Mouse (Mus musculus) limb, embryonic 14.5 days (tissue): Measurements from ENCODE around the gene D430041D05Rik. TPM values are rescaled to one million over a fixed set of nuclear protein-coding genes. Genes with fewer than 3 reads are reported as not detected.

Experiments used
- ATAC-seq: fragments of 200-750 bp; cut with Nextera tagmentation; 2 replicates; pipeline ENCODE4 v1.8.0; 2017; ENCODE audit warnings: low read depth, moderate number of reproducible peaks, moderate TSS enrichment; ENCODE audit not compliant: low FRiP score
- DNase-seq: peaks from one replicate; pipeline ENCODE4 v3.0.0-alpha.2; 2015; ENCODE audit warnings: low spot score
- H3K27ac ChIP-seq: fragments of 300-500 bp; sonication (generic); replicated peaks from 2 replicates; pipeline ENCODE4 v1.5.1; 2014; ENCODE audit warnings: low read depth, mild to moderate bottlenecking, low read length, moderate library complexity, mixed read lengths
- H3K27me3 ChIP-seq: fragments of 300-500 bp; sonication (generic); 2 replicates; pipeline ENCODE4 v1.6.1; 2014; ENCODE audit warnings: low read length, mixed read lengths; ENCODE audit not compliant: control insufficient read depth, insufficient read depth
- H3K36me3 ChIP-seq: fragments of 300-500 bp; sonication (generic); 2 replicates; pipeline ENCODE4 v1.6.1; 2014; ENCODE audit warnings: mild to moderate bottlenecking, low read length, moderate library complexity, mixed read lengths; ENCODE audit not compliant: control insufficient read depth, insufficient read depth
- H3K4me1 ChIP-seq: fragments of 300-500 bp; sonication (generic); 2 replicates; pipeline ENCODE4 v1.6.1; 2014; ENCODE audit warnings: antibody characterized with exemption, low read length, mixed read lengths; ENCODE audit not compliant: control insufficient read depth, insufficient read depth
- H3K4me2 ChIP-seq: fragments of 300-500 bp; sonication (generic); replicated peaks from 2 replicates; pipeline ENCODE4 v1.6.1; 2014; ENCODE audit warnings: low read depth, mild to moderate bottlenecking, low read length, moderate library complexity; ENCODE audit not compliant: severe bottlenecking
- H3K4me3 ChIP-seq: fragments of 300-500 bp; sonication (generic); replicated peaks from 2 replicates; pipeline ENCODE4 v1.5.1; 2014; ENCODE audit warnings: low read length
- H3K9ac ChIP-seq: fragments of 300-500 bp; sonication (generic); 2 replicates; pipeline ENCODE4 v1.6.1; 2014; ENCODE audit warnings: mild to moderate bottlenecking, low read depth, low read length, moderate library complexity; ENCODE audit not compliant: severe bottlenecking
- H3K9me3 ChIP-seq: fragments of 300-500 bp; sonication (generic); 2 replicates; pipeline ENCODE4 v1.6.1; 2016; ENCODE audit warnings: low read length; ENCODE audit not compliant: control insufficient read depth
- POLR2A ChIP-seq: fragments of 200-500 bp; IDR thresholded peaks from 2 replicates; pipeline ENCODE4 v1.8.0; 2012; ENCODE audit warnings: inconsistent platforms, mild to moderate bottlenecking, moderate library complexity, borderline replicate concordance; ENCODE audit not compliant: insufficient read depth, insufficient read length; ENCODE audit errors: extremely low read depth
- WGBS: fragments of 180-500 bp; shearing (Covaris S2); extraction: QIAGEN DNeasy Blood & Tissue Kit; methylation state at CpG from one replicate; pipeline ENCODE4 v1.1.7; 2014; 5-methylcytosine and 5-hydroxymethylcytosine counted together
- polyA plus RNA-seq, 2 experiments: library from polyadenylated mRNA; depleted of rRNA in 1 of 2; stranded (reverse) in 1 of 2; unstranded in 1 of 2; fragments of >200 nt; fragmentation: Nextera tagmentation in 1 of 2; extraction: Ambion mirVana in 1 of 2; gene quantifications; 2 replicates each; pipeline versions ENCODE4 v1.2.1 to v1.2.3; 2012 to 2014

D430041D05Rik gene
- polyA plus RNA-seq, 2 experiments: 1.1 TPM

GRCm38 (mm10) chr2:104145983-104146382 lies 264.8 kb downstream of the D430041D05Rik start:
- Histone ChIP-seq H3K36me3 (no peaks in the 10 kb centered on the region), H3K27me3 (no peaks in the 10 kb centered on the region), H3K4me3 (no peak overlapping the region), H3K9me3 (no peaks in the 10 kb centered on the region), H3K4me1 (no peaks in the 10 kb centered on the region), H3K9ac (no peak overlapping the region), H3K27ac (no peak overlapping the region), H3K4me2 (no peak overlapping the region)
- no peak for TF ChIP-seq POLR2A
- WGBS: 62% methylated on average over 1 of the region's 1 CpGs
- no peak for DNase-seq
- no peak for ATAC-seq

DNA sequence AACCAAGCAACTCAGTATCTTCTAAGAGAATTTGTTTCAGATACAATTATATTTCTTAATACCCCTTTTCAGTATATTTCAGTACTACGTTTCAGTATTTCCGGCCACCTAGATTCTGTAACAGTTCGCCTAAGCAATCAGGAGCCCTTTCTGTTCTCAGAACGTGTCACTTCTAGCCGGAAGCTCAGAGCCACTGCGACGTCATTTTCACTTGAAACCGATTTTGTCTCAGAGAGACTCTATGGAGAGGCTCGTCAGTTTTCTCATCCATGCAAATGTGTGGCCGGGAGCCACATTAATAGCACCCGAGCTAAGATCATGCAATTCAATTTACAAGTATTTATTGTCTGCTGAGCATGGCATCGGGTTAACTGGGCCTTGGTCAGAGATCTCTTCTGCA lies 266.8 kb downstream of the D430041D05Rik start:
- no peak overlapping the region for H3K27ac ChIP-seq
- H3K36me3 ChIP-seq: no peaks in the 10 kb centered on the region
- DNase-seq (no peak), ATAC-seq (no peak)
- no peaks in the 10 kb centered on the region for H3K27me3 ChIP-seq
- H3K9me3 ChIP-seq: no peaks in the 10 kb centered on the region
- TF ChIP-seq POLR2A: no peak
- no peak overlapping the region for H3K9ac ChIP-seq
- no peaks in the 10 kb centered on the region for H3K4me1 ChIP-seq
- H3K4me3 ChIP-seq: no peak overlapping the region
- H3K4me2 ChIP-seq: no peak overlapping the region
- 86% methylated on average over 12 of the region's 12 CpGs for WGBS

DNA sequence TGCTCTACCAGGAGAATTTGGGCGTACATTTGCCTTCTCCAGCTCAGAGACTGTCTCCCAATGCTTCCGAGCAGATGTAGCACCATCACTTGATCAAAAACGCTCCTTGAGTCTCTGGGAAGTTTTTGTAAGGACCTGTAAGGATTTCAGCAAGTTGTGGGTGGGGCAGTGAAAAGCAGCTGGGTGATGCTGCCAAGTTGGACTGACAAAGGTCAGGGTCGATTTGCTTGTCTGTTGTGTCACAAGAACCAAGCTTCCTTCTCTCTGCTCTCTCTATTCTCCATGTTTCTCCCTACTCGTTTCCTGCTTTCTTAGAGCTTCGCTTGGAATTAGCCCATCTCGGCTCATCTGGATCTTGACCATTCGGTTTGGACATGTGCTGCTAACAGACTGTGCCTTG lies 268.7 kb downstream of the D430041D05Rik start:
- DNase-seq: no peak
- H3K27ac ChIP-seq: no peak overlapping the region
- no peak for ATAC-seq
- no peaks in the 10 kb centered on the region for H3K27me3 ChIP-seq
- H3K4me2 ChIP-seq: no peak overlapping the region
- no peaks in the 10 kb centered on the region for H3K36me3 ChIP-seq
- no peak overlapping the region for H3K4me3 ChIP-seq
- no peak for TF ChIP-seq POLR2A
- H3K9ac ChIP-seq: no peak overlapping the region
- H3K4me1 ChIP-seq: no peaks in the 10 kb centered on the region
- 90% methylated on average over 8 of the region's 8 CpGs for WGBS
- H3K9me3 ChIP-seq: no peaks in the 10 kb centered on the region

DNA sequence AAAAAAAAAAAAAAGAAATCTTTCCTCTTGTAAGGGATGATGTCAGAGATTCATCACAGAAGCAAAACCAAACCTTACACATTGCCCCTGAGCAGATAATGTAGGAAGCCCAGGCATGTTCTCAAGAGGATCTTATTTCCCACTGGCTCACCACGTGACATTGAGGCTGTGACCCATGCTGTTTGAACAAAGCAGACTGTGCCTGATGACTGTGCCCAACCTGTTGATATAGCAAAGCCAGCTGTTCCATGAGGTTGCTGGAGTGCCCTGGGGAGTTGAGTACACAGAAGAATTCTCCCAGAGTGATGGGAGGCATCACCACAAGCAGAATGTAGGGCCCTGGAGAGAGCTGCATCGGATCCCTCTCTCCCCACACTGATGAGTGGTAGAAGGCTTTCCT lies 274.9 kb downstream of the D430041D05Rik start:
- no peak overlapping the region for H3K4me3 ChIP-seq
- TF ChIP-seq POLR2A: no peak
- 67% methylated on average over 2 of the region's 2 CpGs for WGBS
- DNase-seq (no peak), ATAC-seq (no peak)
- H3K36me3 ChIP-seq: no peaks in the 10 kb centered on the region
- H3K4me2 ChIP-seq: no peak overlapping the region
- H3K27me3 ChIP-seq: no peaks in the 10 kb centered on the region
- H3K9me3 ChIP-seq: no peaks in the 10 kb centered on the region
- H3K4me1 ChIP-seq: no peaks in the 10 kb centered on the region
- no peak overlapping the region for H3K27ac ChIP-seq
- H3K9ac ChIP-seq: no peak overlapping the region

GRCm38 (mm10) chr2:104134150-104135056 lies 276.4 kb downstream of the D430041D05Rik start:
- no peak overlapping the region for H3K9ac ChIP-seq
- H3K36me3 ChIP-seq: no peaks in the 10 kb centered on the region
- no peak overlapping the region for H3K27ac ChIP-seq
- no peak overlapping the region for H3K4me2 ChIP-seq
- no peaks in the 10 kb centered on the region for H3K27me3 ChIP-seq
- TF ChIP-seq POLR2A: no peak
- H3K4me3 ChIP-seq: no peak overlapping the region
- H3K9me3 ChIP-seq: no peaks in the 10 kb centered on the region
- WGBS: 46% methylated on average over 8 of the region's 8 CpGs
- ATAC-seq (no peak), DNase-seq (peak; percentile 81)
- no peaks in the 10 kb centered on the region for H3K4me1 ChIP-seq
